Mouse (Mus musculus) MEL (cell line): ENCODE measurements at regions not wholly inside any gene's neighbourhood (a gene's known extent, or its start where the extent isn't known, plus 50 kb on each side); places are given as distances from the start of the nearest gene placed in this dataset.

Experiments used
- DNase-seq: peaks from one replicate; pipeline ENCODE4 v3.0.0; 2011; ENCODE audit warnings: low read depth, low spot score
- H3K27ac ChIP-seq: 2 replicates; pipeline ENCODE4 v1.5.1; 2012; ENCODE audit warnings: low read depth, mild to moderate bottlenecking, control low read depth, low read length, moderate library complexity; ENCODE audit not compliant: control insufficient read depth
- H3K27me3 ChIP-seq, 2 experiments: fragments of 150-350 bp in 1 of 2; sonication (generic) in 1 of 2; 2 replicates each; pipeline ENCODE4 v1.6.1; 2012; ENCODE audit warnings: low read length in 2 of 2, mild to moderate bottlenecking in 2 of 2, improper control_type of control experiment in 1 of 2, moderate library complexity in 1 of 2; ENCODE audit not compliant: insufficient read depth in 2 of 2, control insufficient read depth in 1 of 2
- H3K36me3 ChIP-seq, 2 experiments: 2 replicates each; pipeline ENCODE4 v1.6.1; 2012 to 2014; ENCODE audit warnings: low read length in 2 of 2, improper control_type of control experiment in 1 of 2, inconsistent platforms in 1 of 2, mild to moderate bottlenecking in 1 of 2; ENCODE audit not compliant: insufficient read depth in 2 of 2, control insufficient read depth in 1 of 2
- H3K4me1 ChIP-seq, 2 experiments: fragments of 150-350 bp in 1 of 2; sonication (generic) in 1 of 2; 2 replicates each; pipeline ENCODE4 v1.6.1; 2012; ENCODE audit warnings: low read length in 2 of 2, improper control_type of control experiment in 1 of 2, mild to moderate bottlenecking in 1 of 2; ENCODE audit not compliant: insufficient read depth in 2 of 2, control insufficient read depth in 1 of 2
- H3K4me3 ChIP-seq, 2 experiments: fragments of 150-350 bp in 1 of 2; sonication (generic) in 1 of 2; 2 replicates each; pipeline ENCODE4 v1.5.1; 2012; ENCODE audit warnings: low read depth in 2 of 2, low read length in 2 of 2, mild to moderate bottlenecking in 2 of 2, moderate library complexity in 2 of 2, control low read depth in 1 of 2, improper control_type of control experiment in 1 of 2; ENCODE audit not compliant: control insufficient read depth in 1 of 2, insufficient read depth in 1 of 2
- H3K79me2 ChIP-seq: 2 replicates; pipeline ENCODE4 v1.6.1; 2012; ENCODE audit warnings: mild to moderate bottlenecking, low read length, moderate library complexity; ENCODE audit not compliant: control insufficient read depth, poor library complexity, insufficient read depth
- H3K9ac ChIP-seq: 2 replicates; pipeline ENCODE4 v1.6.1; 2012; ENCODE audit warnings: low read depth, mild to moderate bottlenecking, control low read depth, low read length, moderate library complexity; ENCODE audit not compliant: control insufficient read depth, poor library complexity, severe bottlenecking
- H3K9me3 ChIP-seq: fragments of 150-350 bp; sonication (generic); replicated peaks from 2 replicates; pipeline ENCODE4 v1.6.1; 2012; ENCODE audit warnings: mild to moderate bottlenecking, low read length, improper control_type of control experiment, moderate library complexity; ENCODE audit not compliant: insufficient read depth
- BHLHE40 ChIP-seq: IDR thresholded peaks from 2 replicates; pipeline ENCODE4 v1.6.1; 2012; ENCODE audit warnings: low read depth, mild to moderate bottlenecking, inconsistent platforms, low read length, improper control_type of control experiment, borderline replicate concordance
- CHD1 ChIP-seq: IDR thresholded peaks from 2 replicates; pipeline ENCODE4 v1.6.1; 2012; ENCODE audit warnings: low read depth, mild to moderate bottlenecking, inconsistent platforms, low read length, improper control_type of control experiment
- CTCF ChIP-seq, 3 experiments: IDR thresholded peaks in 2 of 3; conservative IDR thresholded peaks in 1 of 3; 2 replicates each; pipeline ENCODE4 v1.5.1; 2011 to 2012; ENCODE audit warnings: low read length in 3 of 3, low read depth in 2 of 3, mild to moderate bottlenecking in 2 of 3, improper control_type of control experiment in 1 of 3, inconsistent platforms in 1 of 3, mixed read lengths in 1 of 3, moderate library complexity in 1 of 3; ENCODE audit not compliant: control insufficient read depth in 1 of 3, insufficient read depth in 1 of 3, poor library complexity in 1 of 3, severe bottlenecking in 1 of 3
- ELF1 ChIP-seq: IDR thresholded peaks from 2 replicates; pipeline ENCODE4 v1.6.1; 2014; ENCODE audit warnings: low read depth, mild to moderate bottlenecking, inconsistent platforms, low read length, improper control_type of control experiment, moderate library complexity
- EP300 ChIP-seq, 2 experiments: IDR thresholded peaks; 2 replicates each; pipeline ENCODE4 v1.6.1; 2011; ENCODE audit warnings: improper control_type of control experiment in 2 of 2, low read length in 2 of 2, low read depth in 1 of 2, mild to moderate bottlenecking in 1 of 2
- GABPA ChIP-seq: IDR thresholded peaks from 2 replicates; pipeline ENCODE4 v1.6.1; 2012; ENCODE audit warnings: low read depth, mild to moderate bottlenecking, inconsistent platforms, low read length, improper control_type of control experiment, moderate library complexity
- GATA1 ChIP-seq: IDR thresholded peaks from 2 replicates; pipeline ENCODE4 v1.6.1; 2011; ENCODE audit warnings: low read depth, low read length, improper control_type of control experiment
- HCFC1 ChIP-seq: IDR thresholded peaks from 2 replicates; pipeline ENCODE4 v1.6.1; 2012; ENCODE audit warnings: low read depth, mild to moderate bottlenecking, inconsistent platforms, low read length, improper control_type of control experiment, moderate library complexity
- KAT2A ChIP-seq: conservative IDR thresholded peaks from 2 replicates; pipeline ENCODE4 v1.6.1; 2012; ENCODE audit warnings: low read depth, low read length, improper control_type of control experiment, inconsistent platforms
- MAX ChIP-seq: IDR thresholded peaks from 2 replicates; pipeline ENCODE4 v1.6.1; 2011; ENCODE audit warnings: low read length, improper control_type of control experiment
- MAZ ChIP-seq: IDR thresholded peaks from 2 replicates; pipeline ENCODE4 v1.6.1; 2012; ENCODE audit warnings: low read depth, mild to moderate bottlenecking, inconsistent platforms, low read length, improper control_type of control experiment
- MYB ChIP-seq: IDR thresholded peaks from 2 replicates; pipeline ENCODE4 v1.6.1; 2011; ENCODE audit warnings: mild to moderate bottlenecking, low read depth, low read length, improper control_type of control experiment
- MYC ChIP-seq: IDR thresholded peaks from 2 replicates; pipeline ENCODE4 v1.6.1; 2011; ENCODE audit warnings: low read depth, mild to moderate bottlenecking, low read length, improper control_type of control experiment, moderate library complexity
- NELFE ChIP-seq: IDR thresholded peaks from 2 replicates; pipeline ENCODE4 v1.6.1; 2011; ENCODE audit warnings: low read depth, low read length, improper control_type of control experiment
- NRF1 ChIP-seq: IDR thresholded peaks from 2 replicates; pipeline ENCODE4 v1.6.1; 2014; ENCODE audit warnings: low read depth, mild to moderate bottlenecking, inconsistent platforms, low read length, improper control_type of control experiment, moderate library complexity; ENCODE audit not compliant: poor library complexity, insufficient read depth, severe bottlenecking
- POLR2AphosphoS2 ChIP-seq: IDR thresholded peaks from 2 replicates; pipeline ENCODE4 v1.6.1; 2011; ENCODE audit warnings: low read length, improper control_type of control experiment
- POLR2AphosphoS5 ChIP-seq: IDR thresholded peaks from 2 replicates; pipeline ENCODE4 v1.6.1; 2012; ENCODE audit warnings: low read depth, borderline replicate concordance, mild to moderate bottlenecking, inconsistent platforms, low read length, moderate library complexity, mixed read lengths
- RAD21 ChIP-seq: IDR thresholded peaks from 2 replicates; pipeline ENCODE4 v1.6.1; 2011; ENCODE audit warnings: mild to moderate bottlenecking, low read depth, low read length, improper control_type of control experiment
- SIN3A ChIP-seq: IDR thresholded peaks from 2 replicates; pipeline ENCODE4 v1.6.1; 2012; ENCODE audit warnings: low read length, improper control_type of control experiment, inconsistent platforms
- SMC3 ChIP-seq: IDR thresholded peaks from 2 replicates; pipeline ENCODE4 v1.6.1; 2011; ENCODE audit warnings: low read depth, low read length, improper control_type of control experiment
- TBP ChIP-seq: IDR thresholded peaks from 2 replicates; pipeline ENCODE4 v1.8.0; 2011; ENCODE audit warnings: low read depth, low read length, improper control_type of control experiment
- UBTF ChIP-seq: IDR thresholded peaks from 2 replicates; pipeline ENCODE4 v1.6.1; 2012; ENCODE audit warnings: low read depth, mild to moderate bottlenecking, inconsistent platforms, low read length, improper control_type of control experiment, moderate library complexity, borderline replicate concordance; ENCODE audit not compliant: insufficient read depth
- USF2 ChIP-seq, 2 experiments: IDR thresholded peaks; 2 replicates each; pipeline ENCODE4 v1.6.1; 2011 to 2012; ENCODE audit warnings: improper control_type of control experiment in 2 of 2, low read length in 2 of 2, borderline replicate concordance in 1 of 2, inconsistent platforms in 1 of 2, low read depth in 1 of 2, mild to moderate bottlenecking in 1 of 2; ENCODE audit not compliant: insufficient read depth in 1 of 2
- ZC3H11A ChIP-seq: IDR thresholded peaks from 2 replicates; pipeline ENCODE4 v1.6.1; 2012; ENCODE audit warnings: low read depth, mild to moderate bottlenecking, inconsistent platforms, low read length, improper control_type of control experiment
- ZKSCAN1 ChIP-seq: IDR thresholded peaks from 2 replicates; pipeline ENCODE4 v1.6.1; 2012; ENCODE audit warnings: low read depth, mild to moderate bottlenecking, inconsistent platforms, low read length, improper control_type of control experiment, moderate library complexity
- ZNF384 ChIP-seq: IDR thresholded peaks from 2 replicates; pipeline ENCODE4 v1.6.1; 2012; ENCODE audit warnings: low read depth, mild to moderate bottlenecking, inconsistent platforms, low read length, improper control_type of control experiment

DNA sequence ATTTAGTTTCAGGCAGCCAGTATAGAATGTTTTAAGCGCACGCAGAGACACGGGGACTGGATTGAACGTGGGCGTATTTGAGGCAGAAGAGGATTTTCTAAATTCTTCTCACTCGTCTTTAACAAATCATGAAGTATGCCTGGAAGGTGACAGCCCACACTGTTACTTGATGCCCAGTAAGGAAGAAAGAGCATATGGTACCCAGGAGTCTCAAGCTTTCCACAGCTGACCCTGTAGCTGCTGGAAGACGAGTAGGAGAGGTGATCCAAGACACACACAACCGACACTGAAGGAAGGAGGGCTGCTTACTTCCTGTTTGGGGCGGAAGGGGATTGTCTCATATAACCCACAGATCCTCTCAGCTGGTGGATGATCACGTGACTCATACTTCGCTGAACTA is 56.9 kb upstream of the Nphp3 start:
- H3K27ac ChIP-seq = no peak overlapping the region
- no peaks in the 10 kb centered on the region for H3K36me3 ChIP-seq
- H3K4me1 ChIP-seq = no peaks in the 10 kb centered on the region
- no peak overlapping the region for H3K4me3 ChIP-seq
- DNase-seq = no peak
- no peak overlapping the region for H3K9ac ChIP-seq
- no peaks in the 10 kb centered on the region for H3K27me3 ChIP-seq
- H3K9me3 ChIP-seq = no peaks in the 10 kb centered on the region
- H3K79me2 ChIP-seq = no peaks in the 10 kb centered on the region
- TF ChIP-seq CHD1 (no peak), MAZ (no peak), MYB (no peak), BHLHE40 (no peak), NELFE (no peak), ZKSCAN1 (no peak), POLR2AphosphoS5 (no peak), MYC (no peak), POLR2AphosphoS2 (no peak), RAD21 (no peak), GATA1 (no peak), NRF1 (no peak), ZNF384 (no peak), SIN3A (no peak), MAX (no peak), UBTF (no peak), SMC3 (no peak)

GRCm38 (mm10) chr9:103951799-103952198 is 50.5 kb upstream of the Nphp3 start:
- no peak overlapping the region for H3K9ac ChIP-seq
- no peaks in the 10 kb centered on the region for H3K4me1 ChIP-seq
- no peaks in the 10 kb centered on the region for H3K27me3 ChIP-seq
- no peaks in the 10 kb centered on the region for H3K9me3 ChIP-seq
- no peaks in the 10 kb centered on the region for H3K79me2 ChIP-seq
- TF ChIP-seq POLR2AphosphoS2 (no peak), EP300 (IDR thresholded peaks at IDR 0.05; ENCODE audit: low read depth in 1 of 2, low read length in 2 of 2) (no peak), ZKSCAN1 (no peak), MYB (no peak), ELF1 (no peak), CHD1 (no peak), KAT2A (no peak), ZC3H11A (no peak), GABPA (no peak), ZNF384 (no peak), HCFC1 (no peak), UBTF (no peak), RAD21 (no peak), CTCF (IDR thresholded peaks at IDR 0.05 in 2 of 3, conservative IDR thresholded peaks at IDR 0.05 in 1 of 3; ENCODE audit: control insufficient read depth in 1 of 3, insufficient read depth in 1 of 3, low read depth in 2 of 3, low read length in 3 of 3, poor library complexity in 1 of 3, severe bottlenecking in 1 of 3) (no peak), MAZ (no peak), USF2 (IDR thresholded peaks at IDR 0.05; ENCODE audit: borderline replicate concordance in 1 of 2, insufficient read depth in 1 of 2, low read depth in 1 of 2, low read length in 2 of 2) (no peak), POLR2AphosphoS5 (no peak), TBP (no peak), SIN3A (no peak)
- H3K36me3 ChIP-seq = no peaks in the 10 kb centered on the region
- no peak overlapping the region for H3K27ac ChIP-seq
- no peak overlapping the region for H3K4me3 ChIP-seq
- DNase-seq = no peak
